Mouse (Mus musculus) liver, adult 2 months (tissue): ENCODE measurements around the gene Gfod1. TPM values are rescaled to one million over a fixed set of nuclear protein-coding genes. Genes with fewer than 3 reads are reported as not detected.
A peak's percentile ranks its signal among the peaks of the same experiment; 100 is the strongest.

Experiments used
- DNase-seq: peaks from one replicate; pipeline ENCODE4 v3.0.0-alpha.2; 2011; ENCODE audit warnings: low read depth, low spot score; ENCODE audit errors: extremely low read depth
- H3K27ac ChIP-seq: fragments of 200-500 bp; replicated peaks from 2 replicates; pipeline ENCODE4 v1.5.1; 2012; ENCODE audit warnings: low read depth, mild to moderate bottlenecking, control low read depth, inconsistent platforms, low read length; ENCODE audit not compliant: insufficient read depth
- H3K27me3 ChIP-seq: fragments of 200-500 bp; 2 replicates; pipeline ENCODE4 v1.6.1; 2012; ENCODE audit warnings: mild to moderate bottlenecking, moderate library complexity, low read length, inconsistent platforms; ENCODE audit not compliant: control insufficient read depth, insufficient read depth
- H3K36me3 ChIP-seq: fragments of 200-500 bp; 2 replicates; pipeline ENCODE4 v1.6.1; 2012; ENCODE audit warnings: low read length, inconsistent platforms; ENCODE audit not compliant: control insufficient read depth, insufficient read depth
- H3K4me1 ChIP-seq: fragments of 200-500 bp; 2 replicates; pipeline ENCODE4 v1.6.1; 2011; ENCODE audit warnings: low read length; ENCODE audit not compliant: control insufficient read depth, insufficient read depth
- H3K4me3 ChIP-seq: fragments of 200-500 bp; 2 replicates; pipeline ENCODE4 v1.5.1; 2011; ENCODE audit warnings: low read depth, mild to moderate bottlenecking, control low read depth, low read length, moderate library complexity; ENCODE audit not compliant: insufficient read depth
- H3K79me2 ChIP-seq: fragments of 200-500 bp; 2 replicates; pipeline ENCODE4 v1.6.1; 2012; ENCODE audit warnings: inconsistent platforms, mild to moderate bottlenecking, low read length, moderate library complexity; ENCODE audit not compliant: control insufficient read depth, insufficient read depth
- H3K9ac ChIP-seq: fragments of 200-500 bp; 2 replicates; pipeline ENCODE4 v1.6.1; 2012; ENCODE audit warnings: low read depth, mild to moderate bottlenecking, control low read depth, inconsistent platforms, low read length
- CTCF ChIP-seq: fragments of 200-500 bp; IDR thresholded peaks from 2 replicates; pipeline ENCODE4 v1.5.1; 2011; ENCODE audit warnings: low read depth, low read length, control low read depth
- POLR2A ChIP-seq: fragments of 200-500 bp; IDR thresholded peaks from 2 replicates; pipeline ENCODE4 v1.6.1; 2011; ENCODE audit warnings: low read length, control low read depth; ENCODE audit not compliant: insufficient read depth; ENCODE audit errors: extremely low read depth
- WGBS: fragments of 180-500 bp; shearing (Covaris S2); methylation state at CpG from one replicate; pipeline ENCODE4 v1.1.7; 2018; 5-methylcytosine and 5-hydroxymethylcytosine counted together
- polyA plus RNA-seq: library from polyadenylated mRNA; depleted of rRNA; stranded (reverse); fragments of >200 nt; gene quantifications from 2 replicates; pipeline ENCODE4 v1.2.3, GENCODE M21; 2012
- total RNA-seq: library from RNA; depleted of rRNA; stranded (reverse); fragments of >200 nt; gene quantifications from 2 replicates; pipeline ENCODE4 v1.2.3, GENCODE M21; 2014

The Gfod1 gene
- total and polyA plus RNA-seq, 2 experiments, result 0.61 to 1.0 TPM

- TF ChIP-seq POLR2A (no peak), CTCF (peak; percentile 77)
- Histone ChIP-seq H3K36me3 (no peaks in the 10 kb centered on the region), H3K27me3 (no peaks in the 10 kb centered on the region), H3K27ac (no peak overlapping the region), H3K4me3 (no peak overlapping the region), H3K79me2 (no peaks in the 10 kb centered on the region), H3K4me1 (no peaks in the 10 kb centered on the region), H3K9ac (no peak overlapping the region)
- DNase-seq, result no peak
- 52% methylated on average over 22 of the region's 22 CpGs for WGBS
These were observed 102.9 kb downstream of the Gfod1 start for GRCm38 (mm10) chr13:43201033-43201432.

- Histone ChIP-seq H3K27ac (no peak overlapping the region), H3K27me3 (no peaks in the 10 kb centered on the region), H3K4me3 (no peak overlapping the region), H3K9ac (no peak overlapping the region), H3K79me2 (no peaks in the 10 kb centered on the region), H3K4me1 (no peaks in the 10 kb centered on the region), H3K36me3 (no peaks in the 10 kb centered on the region)
- WGBS, result 95% methylated on average over 22 of the region's 22 CpGs
- TF ChIP-seq POLR2A (no peak), CTCF (no peak)
- DNase-seq, result no peak
These were observed 103.5 kb downstream of the Gfod1 start for GRCm38 (mm10) chr13:43200473-43200872.

GRCm38 (mm10) chr13:43199749-43200148 is 104.2 kb downstream of the Gfod1 start:
- Histone ChIP-seq H3K4me1 (no peaks in the 10 kb centered on the region), H3K4me3 (no peak overlapping the region), H3K9ac (no peak overlapping the region), H3K36me3 (no peaks in the 10 kb centered on the region), H3K79me2 (no peaks in the 10 kb centered on the region), H3K27ac (no peak overlapping the region), H3K27me3 (no peaks in the 10 kb centered on the region)
- WGBS, result 74% methylated on average over 5 of the region's 5 CpGs
- TF ChIP-seq POLR2A (no peak), CTCF (peak; percentile 80)
- no peak for DNase-seq

- WGBS, result 87% methylated on average over 7 of the region's 7 CpGs
- Histone ChIP-seq H3K27me3 (no peaks in the 10 kb centered on the region), H3K4me3 (no peak overlapping the region), H3K27ac (no peak overlapping the region), H3K4me1 (no peaks in the 10 kb centered on the region), H3K9ac (no peak overlapping the region), H3K79me2 (no peaks in the 10 kb centered on the region), H3K36me3 (no peaks in the 10 kb centered on the region)
- TF ChIP-seq POLR2A, result no peak
- TF ChIP-seq CTCF, result no peak
- DNase-seq, result no peak
These were observed 104.7 kb downstream of the Gfod1 start for GRCm38 (mm10) chr13:43199282-43199681.

- Histone ChIP-seq H3K4me3 (no peak overlapping the region), H3K36me3 (no peaks in the 10 kb centered on the region), H3K27me3 (no peaks in the 10 kb centered on the region), H3K79me2 (no peaks in the 10 kb centered on the region), H3K4me1 (no peaks in the 10 kb centered on the region), H3K9ac (no peak overlapping the region), H3K27ac (no peak overlapping the region)
- WGBS, result 78% methylated on average over 6 of the region's 6 CpGs
- TF ChIP-seq POLR2A (no peak), CTCF (peak; percentile 45)
- no peak for DNase-seq
These were observed 106.8 kb downstream of the Gfod1 start for GRCm38 (mm10) chr13:43197187-43197586.

- DNase-seq, result no peak
- no peaks in the 10 kb centered on the region for H3K27me3 ChIP-seq
- H3K79me2 ChIP-seq, result no peaks in the 10 kb centered on the region
- no peak overlapping the region for H3K4me3 ChIP-seq
- no peak overlapping the region for H3K27ac ChIP-seq
- 48% methylated on average over 7 of the region's 7 CpGs for WGBS
- H3K9ac ChIP-seq, result no peak overlapping the region
- TF ChIP-seq POLR2A (no peak), CTCF (peak; percentile 52)
- no peaks in the 10 kb centered on the region for H3K36me3 ChIP-seq
- H3K4me1 ChIP-seq, result peaks cover 3% of the 10 kb centered on the region; the same call in 1 of the 2 replicates
These were observed 108.0 kb downstream of the Gfod1 start for GRCm38 (mm10) chr13:43196000-43196399.

GRCm38 (mm10) chr13:43193932-43194331 is 110.0 kb downstream of the Gfod1 start:
- Histone ChIP-seq H3K27ac (no peak overlapping the region), H3K4me1 (peaks cover 3% of the 10 kb centered on the region; the same call in 1 of the 2 replicates), H3K27me3 (no peaks in the 10 kb centered on the region), H3K79me2 (no peaks in the 10 kb centered on the region), H3K4me3 (no peak overlapping the region), H3K36me3 (no peaks in the 10 kb centered on the region), H3K9ac (no peak overlapping the region)
- no peak for DNase-seq
- TF ChIP-seq POLR2A (no peak), CTCF (no peak)
- WGBS, result 92% methylated on average over 8 of the region's 8 CpGs
